ENCODE assay signal across 8 mouse cellular contexts in genomic region chr14:23583235-23583634, GRCm38 (mm10).
DNase-seq lines count a peak whose midpoint lies in the region; ATAC-seq lines count a peak whose summit lies in the region.

No protein-coding gene starts in this region.

- peak; percentile 52 for DNase-seq in heart, adult 8-10 months (ENCODE audit: low spot score)
- no peak for DNase-seq in heart, adult 11 months
- DNase-seq in ES-CJ7 (ENCODE audit: low read depth, low spot score), result peak; percentile 46
- peak; percentile 19 to 40 for DNase-seq in frontal cortex, postnatal 10 days (ENCODE audit: low spot score in 2 of 2)
- peak; percentile 86 for DNase-seq in layer of hippocampus, adult 11-12 months (ENCODE audit: low spot score)
- peak; percentile 15 for DNase-seq in testis, postnatal 14 days (ENCODE audit: low spot score)

- ATAC-seq in cerebellum, adult (ENCODE audit: insufficient number of reproducible peaks, low FRiP score, low TSS enrichment), result peak; percentile 43; the same call in 1 of the 2 replicates
- ATAC-seq in megakaryocyte progenitor cell, adult 5-6 weeks (replicated peaks; ENCODE audit: poor library complexity), result peak; percentile 64; the same call in 1 of the 2 replicates
